Mouse (Mus musculus): ENCODE results near the gene Nol9. TPM values are rescaled to one million over a fixed set of nuclear protein-coding genes. Genes with fewer than 3 reads are reported as not detected.
A peak's percentile ranks its signal among the peaks of the same experiment; 100 is the strongest.

Gene Nol9
- polyA plus RNA-seq, 1 experiment from 2014 or later: 23.3 TPM

DNA sequence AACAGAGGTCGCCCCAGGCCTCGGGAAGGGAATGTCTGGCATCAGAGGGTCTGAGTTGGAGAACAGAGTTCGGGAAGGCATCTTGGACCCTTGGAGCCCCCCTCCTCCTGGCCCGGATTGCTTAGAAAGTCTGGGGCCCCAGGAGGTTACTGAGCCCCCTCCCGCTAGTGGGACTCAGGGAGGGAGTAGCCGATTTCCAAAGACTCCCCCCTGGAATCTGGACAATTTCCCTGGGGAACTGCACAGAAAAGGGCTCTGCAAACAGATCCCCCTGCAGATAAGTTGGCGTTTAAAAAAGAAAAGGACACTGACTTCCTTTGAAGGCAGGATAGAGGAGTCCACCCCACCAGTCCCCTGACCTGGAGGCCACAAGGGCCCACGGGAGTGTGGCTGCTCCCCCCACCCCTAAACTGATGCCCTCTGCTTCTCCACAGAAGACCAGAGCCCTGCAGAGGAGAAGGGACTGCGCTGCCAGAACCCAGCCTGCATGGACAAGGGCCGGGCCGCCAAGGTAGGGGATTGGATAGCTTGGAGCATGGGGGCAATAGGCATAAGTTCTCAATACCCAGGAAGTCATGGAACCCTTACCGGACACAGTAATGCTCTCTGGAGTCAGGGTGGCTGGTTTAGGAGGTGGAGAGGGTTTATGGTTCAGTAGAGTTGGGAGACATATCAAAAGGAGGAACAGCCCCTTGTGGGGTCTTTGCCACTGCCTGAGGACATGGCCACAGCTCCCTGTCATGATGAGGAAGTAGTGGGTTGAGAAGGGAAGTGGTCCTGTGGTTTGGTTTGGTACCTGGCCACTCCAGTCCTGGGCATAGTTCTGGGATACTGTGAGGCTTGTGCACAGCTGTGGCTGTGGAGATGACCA, 48.3 kb downstream of the Nol9 start:
- Histone ChIP-seq H3K27me3 (peaks cover 9% of the 10 kb centered on the region; the same call in 1 of the 2 replicates), H3K9me3 (no peaks in the 10 kb centered on the region), H3K27ac (0 out of 2 replicates have a peak overlapping the region, but pooled peaks have one; percentile 58), H3K4me3 (peak overlapping the region; percentile 67), H3K36me3 (no peaks in the 10 kb centered on the region), H3K4me1 (replicated peaks) (peaks cover 34% of the 10 kb centered on the region), H3K9ac (peak overlapping the region; percentile 85), H3K4me2 (peak overlapping the region; percentile 81)
- ATAC-seq (ENCODE audit: low FRiP score): peak; percentile 11
- 4% methylated on average over 12 of the region's 12 CpGs for WGBS

DNA sequence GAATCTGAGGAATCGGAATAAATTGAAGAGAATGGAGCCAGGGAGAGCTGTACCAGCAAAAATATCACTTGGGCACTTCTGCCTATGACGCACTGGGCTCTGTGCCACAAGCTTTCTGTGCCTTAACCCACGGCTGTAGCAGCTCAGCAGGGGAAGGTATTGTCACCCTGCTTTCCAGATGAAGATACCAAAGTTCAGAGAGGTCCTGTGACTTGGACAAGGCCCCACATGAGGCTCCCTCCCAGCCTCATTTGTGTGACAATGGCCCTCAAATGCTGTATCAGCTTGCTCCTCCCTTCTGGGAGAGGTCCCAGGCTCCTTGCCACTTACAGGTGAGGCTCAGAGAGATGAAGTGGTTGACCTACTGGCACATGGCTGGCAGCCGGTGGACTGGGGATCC, 49.0 kb downstream of the Nol9 start:
- 24% methylated on average over 4 of the region's 4 CpGs for WGBS
- Histone ChIP-seq H3K4me3 (peak overlapping the region; percentile 67; the same call in 1 of the 2 replicates), H3K9me3 (no peaks in the 10 kb centered on the region), H3K27ac (no peak overlapping the region), H3K9ac (peak overlapping the region; percentile 85), H3K36me3 (no peaks in the 10 kb centered on the region), H3K4me2 (peak overlapping the region; percentile 81), H3K4me1 (replicated peaks) (peaks cover 41% of the 10 kb centered on the region), H3K27me3 (peaks cover 9% of the 10 kb centered on the region; the same call in 1 of the 2 replicates)
- no peak for ATAC-seq (ENCODE audit: low FRiP score)

DNA sequence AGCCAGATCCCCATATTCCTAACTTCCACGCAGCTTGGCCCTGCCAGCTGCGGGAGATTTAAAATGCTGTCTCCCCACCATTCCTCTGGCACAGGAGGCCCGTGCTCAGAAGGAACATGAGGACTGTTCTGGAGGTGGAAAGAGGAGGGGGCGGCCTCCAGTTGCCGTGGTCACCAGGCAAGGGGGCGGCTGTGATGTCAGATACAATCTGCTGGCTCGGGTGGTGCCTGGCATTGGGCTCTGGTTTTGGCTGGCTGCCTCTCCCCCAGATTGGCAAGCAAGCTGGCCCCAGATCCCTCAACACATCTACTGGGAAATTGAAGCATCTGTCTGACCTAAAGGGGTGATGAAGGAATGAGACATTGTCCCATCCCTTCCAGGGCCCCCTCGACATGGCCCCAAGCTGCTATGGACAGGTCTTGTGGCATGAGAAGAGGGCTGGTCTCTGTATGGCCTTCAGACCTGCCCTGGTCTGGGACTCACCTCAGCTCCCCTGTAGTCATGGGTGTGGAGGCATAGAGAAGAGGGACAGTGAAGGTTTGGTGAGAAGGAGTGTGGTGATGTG, 49.5 kb downstream of the Nol9 start:
- Histone ChIP-seq H3K4me2 (peak overlapping the region; percentile 81; the same call in 1 of the 2 replicates), H3K27me3 (peaks cover 9% of the 10 kb centered on the region; the same call in 1 of the 2 replicates), H3K9me3 (no peaks in the 10 kb centered on the region), H3K9ac (peak overlapping the region; percentile 85; the same call in 1 of the 2 replicates), H3K4me1 (replicated peaks) (peaks cover 43% of the 10 kb centered on the region), H3K36me3 (no peaks in the 10 kb centered on the region), H3K4me3 (no peak overlapping the region), H3K27ac (no peak overlapping the region)
- ATAC-seq (ENCODE audit: low FRiP score): no peak
- 36% methylated on average over 8 of the region's 8 CpGs for WGBS

DNA sequence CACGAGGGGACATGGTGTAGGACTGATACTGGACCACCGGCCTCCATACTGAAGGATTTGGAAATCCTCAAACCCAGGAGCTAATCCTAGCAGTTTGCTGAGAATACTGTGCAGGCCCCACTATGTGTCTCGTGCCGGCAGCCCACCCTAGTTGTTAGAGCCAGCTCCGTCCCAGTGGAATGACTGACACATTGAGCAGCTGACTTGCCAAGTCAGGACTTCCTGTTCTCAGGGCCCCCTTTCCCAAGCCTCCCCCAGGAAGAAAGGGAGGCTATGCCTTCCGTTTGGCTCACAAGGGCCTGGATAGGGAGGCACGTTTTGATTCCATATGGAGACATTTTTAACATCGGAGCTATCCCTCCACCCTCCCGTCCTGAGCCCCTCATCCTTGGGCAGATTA, 51.1 kb downstream of the Nol9 start:
- Histone ChIP-seq H3K4me1 (replicated peaks) (peaks cover 43% of the 10 kb centered on the region), H3K27me3 (0 out of 2 replicates have a peak, but pooled peaks cover 6% of the 10 kb centered on the region), H3K9me3 (no peaks in the 10 kb centered on the region), H3K4me2 (no peak overlapping the region), H3K4me3 (no peak overlapping the region), H3K27ac (no peak overlapping the region), H3K36me3 (no peaks in the 10 kb centered on the region), H3K9ac (no peak overlapping the region)
- WGBS: 87% methylated on average over 9 of the region's 9 CpGs
- no peak for ATAC-seq (ENCODE audit: low FRiP score)

DNA sequence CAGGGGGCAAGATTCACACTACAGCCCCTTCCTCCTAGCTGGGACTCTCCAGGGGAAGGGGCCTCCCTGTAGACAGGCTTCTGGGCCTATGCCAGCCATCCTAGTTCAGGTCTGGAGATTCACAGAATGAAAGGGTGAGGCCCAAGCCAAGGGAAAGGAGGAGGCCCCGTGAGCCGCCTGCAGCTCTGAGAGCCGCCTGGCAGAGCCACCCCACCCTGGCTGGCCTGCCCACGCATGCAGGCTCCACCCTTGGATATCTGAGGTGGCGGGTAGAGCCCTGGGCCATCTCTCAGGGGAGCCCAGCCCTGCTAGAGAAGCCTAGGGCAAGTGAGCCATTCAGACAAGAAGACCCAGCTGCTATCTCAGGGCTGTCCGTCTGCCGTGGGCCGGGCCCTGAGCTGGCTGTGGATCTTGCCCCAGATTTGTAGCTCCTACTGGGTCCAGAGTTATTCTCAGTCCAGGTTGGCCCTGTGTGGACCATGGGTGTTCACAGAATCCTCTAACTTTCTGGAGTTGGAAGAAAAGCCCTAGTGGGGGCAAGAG, 53.7 kb downstream of the Nol9 start:
- Histone ChIP-seq H3K9ac (peak overlapping the region; percentile 55; the same call in 1 of the 2 replicates), H3K9me3 (no peaks in the 10 kb centered on the region)
- WGBS: 56% methylated on average over 8 of the region's 8 CpGs

DNA sequence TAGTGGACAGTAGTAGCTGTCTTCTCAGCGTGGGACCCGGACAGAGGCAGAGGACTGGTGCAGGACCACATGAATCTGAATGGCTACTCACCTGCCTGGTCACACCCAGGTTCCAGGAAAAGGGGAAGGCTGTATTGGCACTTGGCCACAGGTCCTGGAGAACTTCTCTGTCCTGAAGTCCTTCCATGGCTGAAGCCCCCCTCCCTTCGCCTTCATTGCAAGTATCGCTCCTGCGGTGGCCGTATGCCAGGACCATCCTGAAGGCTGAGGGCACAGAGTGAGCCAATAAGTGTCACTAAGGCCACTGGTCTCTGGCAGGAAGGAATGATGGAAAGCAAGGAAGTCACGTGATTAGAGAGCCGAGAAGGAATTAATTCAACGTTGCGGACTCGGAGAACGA, 55.1 kb downstream of the Nol9 start:
- no peak overlapping the region for H3K4me3 ChIP-seq
- H3K36me3 ChIP-seq: no peaks in the 10 kb centered on the region
- H3K27me3 ChIP-seq: 0 out of 2 replicates have a peak, but pooled peaks cover 7% of the 10 kb centered on the region
- H3K9ac ChIP-seq: no peak overlapping the region
- H3K27ac ChIP-seq: no peak overlapping the region
- peaks cover 42% of the 10 kb centered on the region for H3K4me1 ChIP-seq (replicated peaks)
- no peak overlapping the region for H3K4me2 ChIP-seq
- no peaks in the 10 kb centered on the region for H3K9me3 ChIP-seq
- ATAC-seq (ENCODE audit: low FRiP score): no peak
- 90% methylated on average over 12 of the region's 12 CpGs for WGBS

More for the DNA sequence above, 53.7 kb downstream of the Nol9 start:
- Histone ChIP-seq H3K27me3 (0 out of 2 replicates have a peak, but pooled peaks cover 11% of the 10 kb centered on the region), H3K27ac (no peak overlapping the region), H3K4me1 (replicated peaks) (peaks cover 46% of the 10 kb centered on the region), H3K4me3 (no peak overlapping the region), H3K36me3 (no peaks in the 10 kb centered on the region), H3K4me2 (no peak overlapping the region)
- ATAC-seq (ENCODE audit: low FRiP score): no peak

DNA sequence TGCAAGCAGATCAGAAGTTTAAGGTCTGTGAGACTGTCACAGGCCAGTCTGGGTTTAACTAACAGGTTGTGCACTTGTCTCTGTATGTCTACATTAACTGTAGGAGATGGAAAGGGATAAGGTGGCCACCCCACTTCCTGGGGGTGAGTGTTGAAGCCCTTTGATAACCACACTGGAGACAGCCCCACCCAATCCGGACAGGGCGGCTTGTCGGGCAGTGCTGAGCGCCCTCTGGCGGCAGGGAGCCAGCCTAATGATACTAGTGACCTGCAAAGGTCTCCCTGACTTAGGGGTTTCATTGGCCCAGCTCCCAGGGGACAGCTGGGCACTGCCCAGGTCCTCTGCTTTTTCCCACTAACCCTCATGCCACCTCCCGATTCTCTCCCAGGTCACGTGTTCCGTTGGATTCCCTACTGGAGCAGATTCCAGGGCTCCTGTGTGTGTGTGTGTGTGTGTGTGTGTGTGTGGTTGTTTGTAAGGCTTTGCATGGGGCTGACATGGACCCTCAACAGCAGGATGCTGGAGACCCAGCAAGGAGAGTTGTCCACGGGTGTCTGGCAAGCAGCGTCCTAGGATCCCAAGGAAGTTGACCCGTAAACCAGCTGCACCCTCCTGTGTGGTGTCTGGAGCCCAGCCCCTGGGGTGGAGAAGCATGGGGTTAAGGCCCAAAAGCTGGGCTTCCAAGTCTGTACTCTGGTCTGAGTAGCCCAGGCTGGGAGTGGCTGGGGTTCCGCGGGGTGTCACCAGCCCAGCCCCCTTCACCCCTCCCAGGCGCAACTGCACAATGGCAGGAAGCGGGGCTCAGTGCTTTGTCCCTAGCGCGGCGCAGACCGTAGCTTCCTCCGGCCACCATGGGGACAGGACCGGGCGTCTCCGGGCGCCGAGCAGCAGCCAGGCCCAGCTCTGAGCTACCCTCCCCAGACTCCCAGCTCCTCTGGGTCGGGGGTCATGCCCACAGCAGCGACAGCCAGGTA, 57.1 kb downstream of the Nol9 start:
- H3K27ac ChIP-seq: peak overlapping the region; percentile 52; the same call in 1 of the 2 replicates
- H3K27me3 ChIP-seq: 0 out of 2 replicates have a peak, but pooled peaks cover 7% of the 10 kb centered on the region
- ATAC-seq (ENCODE audit: low FRiP score): peak; percentile 11; the same call in 1 of the 2 replicates
- H3K4me3 ChIP-seq: peak overlapping the region; percentile 16; the same call in 1 of the 2 replicates
- H3K9me3 ChIP-seq: no peaks in the 10 kb centered on the region
- 15% methylated on average over 27 of the region's 27 CpGs for WGBS
- peak overlapping the region; percentile 53 for H3K9ac ChIP-seq
- peaks cover 39% of the 10 kb centered on the region for H3K4me1 ChIP-seq (replicated peaks)
- 0 out of 2 replicates have a peak overlapping the region, but pooled peaks have one; percentile 8 for H3K4me2 ChIP-seq
- H3K36me3 ChIP-seq: no peaks in the 10 kb centered on the region

DNA sequence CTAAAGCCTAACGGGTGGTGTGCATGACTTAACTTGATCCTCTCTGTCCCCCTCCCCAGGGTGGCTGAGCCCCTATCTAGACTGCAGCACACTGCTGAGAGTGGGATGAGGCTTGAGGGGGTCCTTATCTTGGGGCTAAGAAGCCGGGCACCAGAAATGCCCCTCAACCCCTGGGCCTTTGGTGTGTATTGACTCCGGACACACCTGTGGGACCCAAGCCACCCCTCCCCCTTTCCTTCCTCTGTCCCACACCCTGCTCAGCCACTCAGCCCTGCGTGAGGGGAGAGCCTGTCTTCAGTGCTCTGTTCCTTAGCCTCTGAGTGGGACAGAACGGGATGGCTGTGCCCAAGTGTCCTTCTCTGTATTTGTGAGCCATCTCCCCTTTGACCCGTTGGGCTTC, 57.8 kb downstream of the Nol9 start:
- 45% methylated on average over 6 of the region's 6 CpGs for WGBS
- H3K36me3 ChIP-seq: no peaks in the 10 kb centered on the region
- peaks cover 39% of the 10 kb centered on the region for H3K4me1 ChIP-seq (replicated peaks)
- H3K27me3 ChIP-seq: 0 out of 2 replicates have a peak, but pooled peaks cover 7% of the 10 kb centered on the region
- H3K27ac ChIP-seq: peak overlapping the region; percentile 52; the same call in 1 of the 2 replicates
- no peak for ATAC-seq (ENCODE audit: low FRiP score)
- H3K4me3 ChIP-seq: peak overlapping the region; percentile 16
- no peaks in the 10 kb centered on the region for H3K9me3 ChIP-seq
- no peak overlapping the region for H3K4me2 ChIP-seq
- peak overlapping the region; percentile 53 for H3K9ac ChIP-seq

DNA sequence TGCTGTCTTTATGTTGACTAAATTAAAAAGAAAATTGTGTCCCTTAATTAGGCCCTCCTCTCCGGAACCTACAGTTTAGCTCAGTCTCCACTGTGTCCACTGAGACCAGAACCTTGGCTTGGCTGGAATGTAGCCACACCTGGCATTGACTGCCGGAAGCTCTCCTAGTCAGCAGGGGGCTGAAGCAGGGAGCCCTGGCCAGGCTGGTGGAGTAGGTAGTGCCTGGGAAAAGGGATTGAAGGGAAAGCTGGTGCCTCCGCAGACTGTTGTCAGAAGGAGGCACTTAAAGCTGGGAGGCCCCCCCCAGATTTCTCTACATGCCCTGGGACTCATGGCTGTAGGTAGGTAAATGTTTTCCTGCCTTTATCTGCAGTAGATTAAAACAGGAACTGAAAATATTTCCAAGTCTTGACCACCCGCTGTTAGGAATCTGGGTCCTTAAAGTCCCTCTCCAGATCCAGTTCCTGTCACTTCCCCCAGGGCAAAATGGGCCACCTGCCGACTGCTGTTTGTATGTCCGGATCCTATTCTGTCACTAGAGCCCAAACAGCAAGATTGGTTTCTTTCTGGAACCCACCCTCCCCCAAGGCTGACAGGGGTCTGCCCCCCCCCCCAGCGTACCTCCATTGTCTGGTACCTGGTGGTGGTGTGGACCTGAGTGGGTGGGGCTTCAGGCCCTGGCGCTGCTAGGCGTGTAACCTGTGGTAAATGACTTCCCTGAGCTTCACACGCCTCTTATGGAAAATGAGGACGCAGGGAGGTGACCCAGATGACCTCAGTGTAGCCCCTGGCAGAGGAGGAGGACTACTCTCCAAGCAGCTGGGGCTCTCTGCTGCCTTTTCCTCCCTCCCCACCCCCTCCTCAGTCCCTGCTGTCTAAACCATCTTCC, 59.0 kb downstream of the Nol9 start:
- Histone ChIP-seq H3K36me3 (peaks cover 5% of the 10 kb centered on the region; the same call in 1 of the 2 replicates), H3K9me3 (no peaks in the 10 kb centered on the region), H3K4me1 (replicated peaks) (peaks cover 29% of the 10 kb centered on the region), H3K9ac (no peak overlapping the region), H3K27me3 (0 out of 2 replicates have a peak, but pooled peaks cover 7% of the 10 kb centered on the region), H3K27ac (0 out of 2 replicates have a peak overlapping the region, but pooled peaks have one; percentile 12), H3K4me2 (no peak overlapping the region), H3K4me3 (no peak overlapping the region)
- no peak for ATAC-seq (ENCODE audit: low FRiP score)
- 23% methylated on average over 11 of the region's 11 CpGs for WGBS

DNA sequence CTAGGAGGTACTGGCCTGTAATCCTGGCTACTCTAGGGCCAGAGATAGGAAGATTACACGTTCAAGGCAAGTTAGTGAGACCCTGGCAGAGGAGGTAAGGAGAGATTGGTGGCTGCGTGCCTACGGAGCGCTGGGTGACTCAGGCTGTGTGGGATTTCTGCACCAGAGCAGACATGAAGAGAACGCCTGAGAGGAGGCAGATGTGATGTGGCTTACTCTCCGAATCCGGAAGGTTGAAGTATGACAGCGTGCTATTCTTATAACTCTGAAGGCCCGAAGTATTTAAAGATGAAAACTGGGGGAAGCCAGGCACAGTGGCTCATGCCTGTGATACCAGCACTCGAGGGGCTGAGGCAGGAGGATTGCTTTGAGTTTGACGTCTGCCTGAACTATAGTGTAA, 61.4 kb downstream of the Nol9 start:
- Histone ChIP-seq H3K4me2 (no peak overlapping the region), H3K36me3 (peaks cover 19% of the 10 kb centered on the region), H3K4me1 (replicated peaks) (peaks cover 26% of the 10 kb centered on the region), H3K4me3 (no peak overlapping the region), H3K9ac (no peak overlapping the region), H3K27me3 (peaks cover 11% of the 10 kb centered on the region; the same call in 1 of the 2 replicates), H3K27ac (no peak overlapping the region), H3K9me3 (no peaks in the 10 kb centered on the region)
- ATAC-seq (ENCODE audit: low FRiP score): no peak
- 84% methylated on average over 11 of the region's 11 CpGs for WGBS

Data from hindbrain, embryonic 13.5 days (tissue).